Mouse (Mus musculus): Measurements from ENCODE around the gene Agtpbp1. TPM values are rescaled to one million over a fixed set of nuclear protein-coding genes. Genes with fewer than 3 reads are reported as not detected.

Agtpbp1 gene
- polyA plus RNA-seq, 1 experiment = not detected

- Histone ChIP-seq H3K27ac (ENCODE audit: insufficient read depth, low read depth, low read length) (no peak overlapping the region), H3K4me3 (ENCODE audit: insufficient read depth, low read depth, low read length) (no peak overlapping the region), H3K4me1 (ENCODE audit: control insufficient read depth, insufficient read depth, low read length) (peaks cover 14% of the 10 kb centered on the region)
- 58% methylated on average over 4 of the region's 4 CpGs for WGBS
- TF ChIP-seq POLR2A (IDR thresholded peaks at IDR 0.05; ENCODE audit: insufficient read depth, low read depth, low read length) (no peak), CTCF (IDR thresholded peaks at IDR 0.05; ENCODE audit: insufficient read depth, low read depth, low read length) (no peak)
These were observed 37.3 kb downstream of the Agtpbp1 start for GRCm38 (mm10) chr13:59547716-59548115.

DNA sequence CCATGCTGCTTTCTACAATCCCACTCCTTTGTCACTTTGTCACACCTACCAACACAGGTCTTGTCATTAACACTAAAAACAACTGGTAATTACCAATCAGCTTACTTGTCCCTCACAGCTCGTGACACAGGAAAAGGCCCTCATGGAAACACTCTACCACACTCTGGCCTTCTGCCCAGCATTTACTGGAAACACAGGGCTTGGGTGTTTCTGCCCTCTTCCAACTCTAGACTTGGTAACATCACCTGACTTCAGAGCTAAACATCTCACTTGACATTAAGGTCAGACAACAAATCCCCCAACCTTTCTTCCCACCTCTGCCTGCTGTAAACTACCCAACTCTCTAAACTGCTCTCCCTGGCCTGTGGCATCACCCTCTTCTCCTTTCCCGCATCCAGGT lies 37.9 kb downstream of the Agtpbp1 start:
- WGBS = 69% methylated on average over 2 of the region's 2 CpGs
- no peak overlapping the region for H3K4me3 ChIP-seq (ENCODE audit: insufficient read depth, low read depth, low read length)
- no peak for TF ChIP-seq POLR2A (IDR thresholded peaks at IDR 0.05; ENCODE audit: insufficient read depth, low read depth, low read length)
- no peak for TF ChIP-seq CTCF (IDR thresholded peaks at IDR 0.05; ENCODE audit: insufficient read depth, low read depth, low read length)
- H3K4me1 ChIP-seq (ENCODE audit: control insufficient read depth, insufficient read depth, low read length) = peaks cover 16% of the 10 kb centered on the region
- H3K27ac ChIP-seq (ENCODE audit: insufficient read depth, low read depth, low read length) = no peak overlapping the region

DNA sequence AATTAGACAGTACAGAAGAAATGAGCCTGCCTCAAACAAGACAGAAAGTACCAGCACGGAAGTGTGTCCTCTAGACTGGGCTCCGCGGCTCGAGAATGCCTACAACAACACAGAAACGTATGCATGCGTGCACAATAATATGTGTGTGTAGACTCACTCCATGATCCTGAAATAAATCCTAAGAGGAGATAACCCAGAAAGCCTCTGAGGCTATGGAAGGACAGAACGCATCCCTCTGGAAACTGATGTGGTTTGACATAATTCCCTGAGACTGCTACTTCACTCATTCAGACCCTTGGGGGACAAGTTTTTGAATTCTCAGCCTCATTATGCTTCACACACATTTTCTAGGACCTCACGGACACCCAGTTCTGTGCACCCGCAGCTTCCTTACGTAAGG lies 42.6 kb downstream of the Agtpbp1 start:
- 71% methylated on average over 10 of the region's 10 CpGs for WGBS
- H3K27ac ChIP-seq (ENCODE audit: insufficient read depth, low read depth, low read length) = no peak overlapping the region
- no peak for TF ChIP-seq POLR2A (IDR thresholded peaks at IDR 0.05; ENCODE audit: insufficient read depth, low read depth, low read length)

GRCm38 (mm10) chr13:59540030-59540429 lies 45.0 kb downstream of the Agtpbp1 start:
- WGBS = 85% methylated on average over 5 of the region's 5 CpGs
- TF ChIP-seq POLR2A (IDR thresholded peaks at IDR 0.05; ENCODE audit: insufficient read depth, low read depth, low read length) (no peak), CTCF (IDR thresholded peaks at IDR 0.05; ENCODE audit: insufficient read depth, low read depth, low read length) (no peak)
- H3K4me3 ChIP-seq (ENCODE audit: insufficient read depth, low read depth, low read length) = no peak overlapping the region
- no peak overlapping the region for H3K27ac ChIP-seq (ENCODE audit: insufficient read depth, low read depth, low read length)
- H3K4me1 ChIP-seq (ENCODE audit: control insufficient read depth, insufficient read depth, low read length) = peaks cover 4% of the 10 kb centered on the region

More for the DNA sequence above, 42.6 kb downstream of the Agtpbp1 start:
- Histone ChIP-seq H3K4me1 (ENCODE audit: control insufficient read depth, insufficient read depth, low read length) (peaks cover 10% of the 10 kb centered on the region), H3K4me3 (ENCODE audit: insufficient read depth, low read depth, low read length) (no peak overlapping the region)

GRCm38 (mm10) chr13:59538661-59539060 lies 46.4 kb downstream of the Agtpbp1 start:
- WGBS = 88% methylated on average over 5 of the region's 5 CpGs
- H3K4me3 ChIP-seq (ENCODE audit: insufficient read depth, low read depth, low read length) = no peak overlapping the region
- no peak for TF ChIP-seq POLR2A (IDR thresholded peaks at IDR 0.05; ENCODE audit: insufficient read depth, low read depth, low read length)
- no peak for TF ChIP-seq CTCF (IDR thresholded peaks at IDR 0.05; ENCODE audit: insufficient read depth, low read depth, low read length)
- no peak overlapping the region for H3K27ac ChIP-seq (ENCODE audit: insufficient read depth, low read depth, low read length)
- peaks cover 4% of the 10 kb centered on the region for H3K4me1 ChIP-seq (ENCODE audit: control insufficient read depth, insufficient read depth, low read length)

- TF ChIP-seq POLR2A (IDR thresholded peaks at IDR 0.05; ENCODE audit: insufficient read depth, low read depth, low read length) = no peak
- no peak for TF ChIP-seq CTCF (IDR thresholded peaks at IDR 0.05; ENCODE audit: insufficient read depth, low read depth, low read length)
- WGBS = 85% methylated on average over 2 of the region's 2 CpGs
- H3K4me1 ChIP-seq (ENCODE audit: control insufficient read depth, insufficient read depth, low read length) = no peaks in the 10 kb centered on the region
These were observed 48.4 kb downstream of the Agtpbp1 start for GRCm38 (mm10) chr13:59536631-59537030.

GRCm38 (mm10) chr13:59535746-59536145 lies 49.3 kb downstream of the Agtpbp1 start:
- H3K27ac ChIP-seq (ENCODE audit: insufficient read depth, low read depth, low read length) = no peak overlapping the region
- WGBS = 81% methylated on average over 6 of the region's 6 CpGs
- H3K4me3 ChIP-seq (ENCODE audit: insufficient read depth, low read depth, low read length) = no peak overlapping the region
- no peaks in the 10 kb centered on the region for H3K4me1 ChIP-seq (ENCODE audit: control insufficient read depth, insufficient read depth, low read length)
- TF ChIP-seq CTCF (IDR thresholded peaks at IDR 0.05; ENCODE audit: insufficient read depth, low read depth, low read length) (no peak), POLR2A (IDR thresholded peaks at IDR 0.05; ENCODE audit: insufficient read depth, low read depth, low read length) (no peak)

More at GRCm38 (mm10) chr13:59536631-59537030, 48.4 kb downstream of the Agtpbp1 start:
- H3K4me3 ChIP-seq (ENCODE audit: insufficient read depth, low read depth, low read length) = no peak overlapping the region
- H3K27ac ChIP-seq (ENCODE audit: insufficient read depth, low read depth, low read length) = no peak overlapping the region

- Histone ChIP-seq H3K4me1 (ENCODE audit: control insufficient read depth, insufficient read depth, low read length) (no peaks in the 10 kb centered on the region), H3K27ac (ENCODE audit: insufficient read depth, low read depth, low read length) (no peak overlapping the region), H3K4me3 (ENCODE audit: insufficient read depth, low read depth, low read length) (no peak overlapping the region)
- TF ChIP-seq POLR2A (IDR thresholded peaks at IDR 0.05; ENCODE audit: insufficient read depth, low read depth, low read length) = no peak
- no peak for TF ChIP-seq CTCF (IDR thresholded peaks at IDR 0.05; ENCODE audit: insufficient read depth, low read depth, low read length)
- 84% methylated on average over 4 of the region's 4 CpGs for WGBS
These were observed 50.7 kb downstream of the Agtpbp1 start for GRCm38 (mm10) chr13:59534301-59534700.

- H3K4me1 ChIP-seq (ENCODE audit: control insufficient read depth, insufficient read depth, low read length) = no peaks in the 10 kb centered on the region
- H3K27ac ChIP-seq (ENCODE audit: insufficient read depth, low read depth, low read length) = no peak overlapping the region
- TF ChIP-seq POLR2A (IDR thresholded peaks at IDR 0.05; ENCODE audit: insufficient read depth, low read depth, low read length) = no peak
- no peak for TF ChIP-seq CTCF (IDR thresholded peaks at IDR 0.05; ENCODE audit: insufficient read depth, low read depth, low read length)
- WGBS = 79% methylated on average over 6 of the region's 6 CpGs
- no peak overlapping the region for H3K4me3 ChIP-seq (ENCODE audit: insufficient read depth, low read depth, low read length)
These were observed 51.7 kb downstream of the Agtpbp1 start for GRCm38 (mm10) chr13:59533331-59533730.

DNA sequence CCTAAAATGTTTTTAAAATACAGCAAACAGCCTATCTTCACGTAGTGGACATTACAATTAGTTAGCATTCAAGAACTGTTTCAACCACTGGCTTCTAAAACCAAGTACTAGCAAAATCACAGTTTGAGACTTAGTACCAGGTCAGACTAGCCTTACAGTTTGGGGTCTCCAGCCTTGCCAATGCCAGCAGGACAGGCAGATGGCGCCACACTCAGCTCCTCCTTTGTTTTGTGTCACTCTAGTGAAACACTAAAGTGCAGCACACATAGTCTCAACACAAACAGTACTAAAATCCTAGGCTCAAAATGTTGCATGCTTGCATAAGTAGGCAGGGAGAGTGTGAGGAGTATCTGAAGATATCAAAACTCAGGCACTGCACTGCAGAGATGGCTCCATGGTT lies 53.8 kb downstream of the Agtpbp1 start:
- Histone ChIP-seq H3K4me1 (ENCODE audit: control insufficient read depth, insufficient read depth, low read length) (no peaks in the 10 kb centered on the region), H3K27ac (ENCODE audit: insufficient read depth, low read depth, low read length) (no peak overlapping the region), H3K4me3 (ENCODE audit: insufficient read depth, low read depth, low read length) (no peak overlapping the region)
- 60% methylated on average over 2 of the region's 2 CpGs for WGBS
- TF ChIP-seq CTCF (IDR thresholded peaks at IDR 0.05; ENCODE audit: insufficient read depth, low read depth, low read length) = no peak
- no peak for TF ChIP-seq POLR2A (IDR thresholded peaks at IDR 0.05; ENCODE audit: insufficient read depth, low read depth, low read length)
